Mouse (Mus musculus): Measurements from ENCODE around the gene Ticrr. TPM values are rescaled to one million over a fixed set of nuclear protein-coding genes. Genes with fewer than 3 reads are reported as not detected.

Gene Ticrr
- polyA plus RNA-seq, 1 experiment from 2014 or later = 15.5 TPM

GRCm38 (mm10) chr7:79740279-79740678, 80.3 kb downstream of the Ticrr start:
- H3K27ac ChIP-seq = no peak overlapping the region
- peaks cover 5% of the 10 kb centered on the region; the same call in 1 of the 2 replicates for H3K4me1 ChIP-seq
- H3K9me3 ChIP-seq = no peaks in the 10 kb centered on the region
- DNase-seq (ENCODE audit: low spot score) = no peak
- H3K27me3 ChIP-seq (ENCODE audit: insufficient read depth, poor library complexity, severe bottlenecking) = no peaks in the 10 kb centered on the region
- H3K36me3 ChIP-seq = peaks cover 13% of the 10 kb centered on the region; the same call in 1 of the 2 replicates
- 76% methylated on average over 4 of the region's 4 CpGs for WGBS
- no peak overlapping the region for H3K4me3 ChIP-seq

- Histone ChIP-seq H3K27ac (no peak overlapping the region; the same call in 1 of the 2 replicates), H3K4me3 (peak overlapping the region; percentile 70)
- WGBS = 25% methylated on average over 11 of the region's 11 CpGs
Observed at GRCm38 (mm10) chr7:79742277-79742658, 82.3 kb downstream of the Ticrr start.

GRCm38 (mm10) chr7:79742659-79743536, 82.9 kb downstream of the Ticrr start, which contains the start of the genes Pex11a and Wdr93:
Gene Pex11a, minus strand, starts transcription at chr7:79743131.
Gene Wdr93, plus strand, starts transcription at chr7:79743163.
- Histone ChIP-seq H3K27me3 (ENCODE audit: insufficient read depth, poor library complexity, severe bottlenecking) (no peaks in the 10 kb centered on the region), H3K4me1 (peaks cover 5% of the 10 kb centered on the region; the same call in 1 of the 2 replicates), H3K9me3 (no peaks in the 10 kb centered on the region), H3K36me3 (no peaks in the 10 kb centered on the region), H3K4me3 (peak within 1 kb of the TSS; percentile 70), H3K27ac (peak within 1 kb of the TSS; percentile 85)
- 2% methylated on average over 46 of the region's 46 CpGs for WGBS
- DNase-seq (ENCODE audit: low spot score) = peak; percentile 93

More at GRCm38 (mm10) chr7:79742277-79742658, 82.3 kb downstream of the Ticrr start:
- DNase-seq (ENCODE audit: low spot score) = no peak
- Histone ChIP-seq H3K9me3 (no peaks in the 10 kb centered on the region), H3K36me3 (peaks cover 4% of the 10 kb centered on the region; the same call in 1 of the 2 replicates), H3K27me3 (ENCODE audit: insufficient read depth, poor library complexity, severe bottlenecking) (no peaks in the 10 kb centered on the region), H3K4me1 (peaks cover 5% of the 10 kb centered on the region; the same call in 1 of the 2 replicates)

- no peaks in the 10 kb centered on the region for H3K9me3 ChIP-seq
- no peak overlapping the region for H3K4me3 ChIP-seq
- 80% methylated on average over 9 of the region's 9 CpGs for WGBS
- no peak for DNase-seq (ENCODE audit: low spot score)
- H3K4me1 ChIP-seq = peaks cover 5% of the 10 kb centered on the region; the same call in 1 of the 2 replicates
- no peaks in the 10 kb centered on the region for H3K36me3 ChIP-seq
- no peak overlapping the region for H3K27ac ChIP-seq
- H3K27me3 ChIP-seq (ENCODE audit: insufficient read depth, poor library complexity, severe bottlenecking) = no peaks in the 10 kb centered on the region
Observed at GRCm38 (mm10) chr7:79744051-79744450, 84.1 kb downstream of the Ticrr start.

GRCm38 (mm10) chr7:79744585-79744984, 84.6 kb downstream of the Ticrr start:
- DNase-seq (ENCODE audit: low spot score) = no peak
- H3K27ac ChIP-seq = no peak overlapping the region
- no peaks in the 10 kb centered on the region for H3K36me3 ChIP-seq
- 77% methylated on average over 5 of the region's 5 CpGs for WGBS
- no peaks in the 10 kb centered on the region for H3K9me3 ChIP-seq
- H3K4me1 ChIP-seq = peaks cover 5% of the 10 kb centered on the region; the same call in 1 of the 2 replicates
- no peaks in the 10 kb centered on the region for H3K27me3 ChIP-seq (ENCODE audit: insufficient read depth, poor library complexity, severe bottlenecking)
- H3K4me3 ChIP-seq = no peak overlapping the region

- no peak overlapping the region for H3K27ac ChIP-seq
- 71% methylated on average over 6 of the region's 6 CpGs for WGBS
- H3K4me1 ChIP-seq = peaks cover 5% of the 10 kb centered on the region; the same call in 1 of the 2 replicates
- H3K27me3 ChIP-seq (ENCODE audit: insufficient read depth, poor library complexity, severe bottlenecking) = no peaks in the 10 kb centered on the region
- no peak for DNase-seq (ENCODE audit: low spot score)
- H3K4me3 ChIP-seq = no peak overlapping the region
- H3K9me3 ChIP-seq = no peaks in the 10 kb centered on the region
- H3K36me3 ChIP-seq = no peaks in the 10 kb centered on the region
Observed at GRCm38 (mm10) chr7:79747659-79748058, 87.7 kb downstream of the Ticrr start.

Other genes starting within 250 kb of the Ticrr start
- 33.2 and 43.3 TPM in 2 replicates for gene Polg, start 193.8 kb upstream of the Ticrr start, polyA plus RNA-seq (2016; fragmentation: Nextera tagmentation; extraction: Ambion mirVana)
- not detected in 2 replicates for gene Rhcg, start 42.5 kb upstream of the Ticrr start, polyA plus RNA-seq (2016; fragmentation: Nextera tagmentation; extraction: Ambion mirVana)
- gene Kif7, start 55.5 kb downstream of the Ticrr start, polyA plus RNA-seq (2016; fragmentation: Nextera tagmentation; extraction: Ambion mirVana) = 3.8 and 5.2 TPM in 2 replicates
- not detected in 2 replicates for gene Plin1, start 72.7 kb downstream of the Ticrr start, polyA plus RNA-seq (2016; fragmentation: Nextera tagmentation; extraction: Ambion mirVana)
- gene Pex11a, start 82.9 kb downstream of the Ticrr start, polyA plus RNA-seq (2016; fragmentation: Nextera tagmentation; extraction: Ambion mirVana) = 5.7 and 8.8 TPM in 2 replicates
- gene Wdr93, start 83.0 kb downstream of the Ticrr start, polyA plus RNA-seq (2016; fragmentation: Nextera tagmentation; extraction: Ambion mirVana) = 4.7 and 10.0 TPM in 2 replicates
- 0.16 and 0.30 TPM in 2 replicates for gene Mesp1, start 133.6 kb downstream of the Ticrr start, polyA plus RNA-seq (2016; fragmentation: Nextera tagmentation; extraction: Ambion mirVana)
- gene Mesp2, start 150.5 kb downstream of the Ticrr start, polyA plus RNA-seq (2016; fragmentation: Nextera tagmentation; extraction: Ambion mirVana) = 0.21 and 0.48 TPM in 2 replicates
- 6.8 and 8.3 TPM in 2 replicates for gene Anpep, start 200.9 kb downstream of the Ticrr start, polyA plus RNA-seq (2016; fragmentation: Nextera tagmentation; extraction: Ambion mirVana)